ENCODE assay signal across 8 mouse cellular contexts in genomic region chr9:63754556-63755510, GRCm38 (mm10). TPM values are rescaled to one million over a fixed set of nuclear protein-coding genes. Genes with fewer than 3 reads are reported as not detected.
DNase-seq lines count a peak whose midpoint lies in the region; ATAC-seq lines count a peak whose summit lies in the region.

No protein-coding gene starts in this region.

- peak overlapping the region; percentile 73 for H3K4me3 ChIP-seq in kidney, embryonic 15.5 days (replicated peaks)
- H3K4me3 ChIP-seq in forebrain, embryonic 13.5 days: peak overlapping the region; percentile 73
- peak overlapping the region; percentile 88 for H3K4me3 ChIP-seq in intestine, embryonic 15.5 days (replicated peaks)
- H3K4me3 ChIP-seq in midbrain, embryonic 10.5 days: peak overlapping the region; percentile 90

- peak overlapping the region; percentile 97; the same call in 1 of the 2 replicates for H3K27ac ChIP-seq in kidney, embryonic 15.5 days
- H3K27ac ChIP-seq in forebrain, embryonic 13.5 days: no peak overlapping the region
- no peak overlapping the region; the same call in 1 of the 2 replicates for H3K27ac ChIP-seq in intestine, embryonic 15.5 days
- peak overlapping the region; percentile 99 for H3K27ac ChIP-seq in midbrain, embryonic 10.5 days (replicated peaks)

- H3K9ac ChIP-seq in kidney, embryonic 15.5 days: peak overlapping the region; percentile 83
- H3K9ac ChIP-seq in forebrain, embryonic 13.5 days: peak overlapping the region; percentile 86
- peak overlapping the region; percentile 98; the same call in 1 of the 2 replicates for H3K9ac ChIP-seq in intestine, embryonic 15.5 days

- 39% methylated on average over 23 of the region's 23 CpGs for WGBS in kidney, embryonic 15.5 days
- WGBS in forebrain, embryonic 13.5 days: 18% methylated on average over 23 of the region's 23 CpGs
- 51% methylated on average over 23 of the region's 23 CpGs for WGBS in intestine, embryonic 15.5 days
- WGBS in midbrain, embryonic 10.5 days: 23% methylated on average over 23 of the region's 23 CpGs

- ATAC-seq in kidney, embryonic 15.5 days (replicated peaks; ENCODE audit: low FRiP score): no peak
- no peak for ATAC-seq in forebrain, embryonic 13.5 days
- no peak for ATAC-seq in intestine, embryonic 15.5 days

- no peaks in the 10 kb centered on the region for H3K9me3 ChIP-seq in kidney, embryonic 15.5 days (replicated peaks)
- no peaks in the 10 kb centered on the region for H3K9me3 ChIP-seq in forebrain, embryonic 13.5 days (replicated peaks)
- H3K9me3 ChIP-seq in intestine, embryonic 15.5 days: no peaks in the 10 kb centered on the region
- H3K9me3 ChIP-seq in midbrain, embryonic 10.5 days (replicated peaks): no peaks in the 10 kb centered on the region

- DNase-seq in kidney, postnatal 4 days: no peak
- DNase-seq in adipocyte (ENCODE audit: low spot score): peak; percentile 45
- peak; percentile 65 for DNase-seq in midbrain, embryonic 10.5 days (ENCODE audit: low spot score)
- DNase-seq in thymus, postnatal 25 days: peak; percentile 48
- no peak for DNase-seq in cerebellum, adult 8-10 months

- H3K4me1 ChIP-seq in kidney, embryonic 15.5 days: peaks cover 85% of the 10 kb centered on the region
- H3K4me1 ChIP-seq in forebrain, embryonic 13.5 days: peaks cover 79% of the 10 kb centered on the region
- peaks cover 67% of the 10 kb centered on the region for H3K4me1 ChIP-seq in intestine, embryonic 15.5 days (replicated peaks)
- H3K4me1 ChIP-seq in midbrain, embryonic 10.5 days: peaks cover 94% of the 10 kb centered on the region

- H3K4me2 ChIP-seq in kidney, embryonic 15.5 days: peak overlapping the region; percentile 85
- peak overlapping the region; percentile 99 for H3K4me2 ChIP-seq in forebrain, embryonic 13.5 days
- peak overlapping the region; percentile 79 for H3K4me2 ChIP-seq in intestine, embryonic 15.5 days (replicated peaks)

- no peaks in the 10 kb centered on the region for H3K27me3 ChIP-seq in kidney, embryonic 15.5 days
- peaks cover 5% of the 10 kb centered on the region for H3K27me3 ChIP-seq in forebrain, embryonic 13.5 days
- H3K27me3 ChIP-seq in intestine, embryonic 15.5 days (replicated peaks): no peaks in the 10 kb centered on the region
- H3K27me3 ChIP-seq in midbrain, embryonic 10.5 days (ENCODE audit: low read depth, poor library complexity, severe bottlenecking): 0 out of 2 replicates have a peak, but pooled peaks cover 4% of the 10 kb centered on the region

- H3K36me3 ChIP-seq in kidney, embryonic 15.5 days: no peaks in the 10 kb centered on the region
- no peaks in the 10 kb centered on the region for H3K36me3 ChIP-seq in forebrain, embryonic 13.5 days (ENCODE audit: poor library complexity, severe bottlenecking)
- H3K36me3 ChIP-seq in intestine, embryonic 15.5 days: no peaks in the 10 kb centered on the region
- H3K36me3 ChIP-seq in midbrain, embryonic 10.5 days: peaks cover 10% of the 10 kb centered on the region; the same call in 1 of the 2 replicates

RNA-seq across cellular contexts. Expression of gene Smad3, which starts 3.0 kb away (rescaled TPM):
- polyA plus RNA-seq in kidney, embryonic 15.5 days (2015; fragmentation: Nextera tagmentation; extraction: Ambion mirVana): 25.0 and 26.5 TPM in 2 replicates
- 9.9 and 10.7 TPM in 2 replicates for polyA plus RNA-seq in forebrain, embryonic 13.5 days (2015; fragmentation: Nextera tagmentation; extraction: Ambion mirVana)
- polyA plus RNA-seq in intestine, embryonic 15.5 days (2015; fragmentation: Nextera tagmentation; extraction: Ambion mirVana): 14.8 and 15.3 TPM in 2 replicates
- 21.7 and 22.5 TPM in 2 replicates for polyA plus RNA-seq in midbrain, embryonic 10.5 days (2016; fragmentation: Nextera tagmentation; extraction: Ambion mirVana)

Comparison
In these comparisons a context has a peak if more than half of its experiments do, and no peak if none do; other contexts are left out.
1. H3K27ac ChIP-seq: peak in kidney, embryonic 15.5 days (single experiment) and midbrain, embryonic 10.5 days (single experiment); none in forebrain, embryonic 13.5 days (single experiment) and intestine, embryonic 15.5 days (single experiment).
2. DNase-seq: peak in adipocyte (single experiment), midbrain, embryonic 10.5 days (single experiment) and thymus, postnatal 25 days (single experiment); none in kidney, postnatal 4 days (0 of 2) and cerebellum, adult 8-10 months (single experiment).
3. Peak in every context shown above with its lines, with median percentiles within 50 percentile points of each other: H3K4me2 ChIP-seq, H3K4me3 ChIP-seq and H3K9ac ChIP-seq.